Mouse (Mus musculus) kidney, postnatal 0 days (tissue): ENCODE measurements around the gene Wdr26. TPM values are rescaled to one million over a fixed set of nuclear protein-coding genes. Genes with fewer than 3 reads are reported as not detected.

Experiments used
- ATAC-seq: fragments of 200-750 bp; cut with Nextera tagmentation; replicated peaks from 2 replicates; pipeline ENCODE4 v1.8.0; 2017; ENCODE audit warnings: low read depth, moderate number of reproducible peaks, moderate TSS enrichment, moderate library complexity; ENCODE audit not compliant: low FRiP score
- DNase-seq: peaks from one replicate; pipeline ENCODE4 v3.0.0-alpha.2; 2016; ENCODE audit warnings: low spot score
- H3K27ac ChIP-seq: fragments of 300-500 bp; sonication (generic); 2 replicates; pipeline ENCODE4 v1.5.1; 2014; ENCODE audit warnings: mild to moderate bottlenecking
- H3K27me3 ChIP-seq: fragments of 300-500 bp; sonication (generic); 2 replicates; pipeline ENCODE4 v1.6.1; 2014; ENCODE audit warnings: low read length, mixed read lengths; ENCODE audit not compliant: insufficient read depth
- H3K36me3 ChIP-seq: fragments of 300-500 bp; sonication (generic); 2 replicates; pipeline ENCODE4 v1.6.1; 2014; ENCODE audit warnings: low read length, mixed read lengths; ENCODE audit not compliant: insufficient read depth
- H3K4me1 ChIP-seq: fragments of 300-500 bp; sonication (generic); replicated peaks from 2 replicates; pipeline ENCODE4 v1.6.1; 2014; ENCODE audit warnings: antibody characterized with exemption, low read length, mixed read lengths; ENCODE audit not compliant: insufficient read depth
- H3K4me2 ChIP-seq: fragments of 300-500 bp; sonication (generic); 2 replicates; pipeline ENCODE4 v1.6.1; 2014; ENCODE audit warnings: mild to moderate bottlenecking, low read length, moderate library complexity, mixed read lengths
- H3K4me3 ChIP-seq: fragments of 300-500 bp; sonication (generic); replicated peaks from 2 replicates; pipeline ENCODE4 v1.5.1; 2014; ENCODE audit warnings: low read depth, low read length
- H3K9ac ChIP-seq: fragments of 300-500 bp; sonication (generic); 2 replicates; pipeline ENCODE4 v1.6.1; 2014; ENCODE audit warnings: low read depth, low read length
- H3K9me3 ChIP-seq: fragments of 300-500 bp; sonication (generic); replicated peaks from 2 replicates; pipeline ENCODE4 v1.6.1; 2016; ENCODE audit warnings: low read length, inconsistent platforms, mixed read lengths
- CTCF ChIP-seq: IDR thresholded peaks from 2 replicates; pipeline ENCODE4 v1.5.1; 2016; ENCODE audit warnings: antibody characterized with exemption, low read depth, mild to moderate bottlenecking, moderate library complexity
- WGBS: fragments of 180-500 bp; shearing (Covaris S2); extraction: QIAGEN DNeasy Blood & Tissue Kit; methylation state at CpG from one replicate; pipeline ENCODE4 v1.1.7; 2014; 5-methylcytosine and 5-hydroxymethylcytosine counted together
- polyA plus RNA-seq: library from polyadenylated mRNA; unstranded; fragments of >200 nt; fragmentation: Nextera tagmentation; extraction: Ambion mirVana; gene quantifications from 2 replicates; pipeline ENCODE4 v1.2.1, GENCODE M21; 2015

Wdr26 gene
- polyA plus RNA-seq, 1 experiment from 2014 or later, result 40.4 TPM

GRCm38 (mm10) chr1:181241185-181241584 is 29.4 kb upstream of the Wdr26 start:
- Histone ChIP-seq H3K4me1 (no peaks in the 10 kb centered on the region), H3K9ac (no peak overlapping the region), H3K9me3 (no peaks in the 10 kb centered on the region), H3K4me3 (no peak overlapping the region), H3K27ac (no peak overlapping the region), H3K36me3 (no peaks in the 10 kb centered on the region), H3K27me3 (no peaks in the 10 kb centered on the region), H3K4me2 (no peak overlapping the region)
- ATAC-seq (no peak), DNase-seq (no peak)
- TF ChIP-seq CTCF, result no peak
- WGBS, result over 99% methylated on average over 3 of the region's 3 CpGs

GRCm38 (mm10) chr1:181237332-181237731 is 25.5 kb upstream of the Wdr26 start:
- Histone ChIP-seq H3K9ac (no peak overlapping the region), H3K27ac (no peak overlapping the region), H3K4me2 (no peak overlapping the region), H3K36me3 (no peaks in the 10 kb centered on the region), H3K4me3 (no peak overlapping the region), H3K9me3 (no peaks in the 10 kb centered on the region), H3K27me3 (no peaks in the 10 kb centered on the region), H3K4me1 (0 out of 2 replicates have a peak, but pooled peaks cover 3% of the 10 kb centered on the region)
- DNase-seq (no peak), ATAC-seq (no peak)
- WGBS, result 58% methylated on average over 5 of the region's 5 CpGs
- TF ChIP-seq CTCF, result no peak

GRCm38 (mm10) chr1:181234326-181235035 is 22.7 kb upstream of the Wdr26 start:
- no peaks in the 10 kb centered on the region for H3K9me3 ChIP-seq
- no peak overlapping the region for H3K9ac ChIP-seq
- 29% methylated on average over 8 of the region's 8 CpGs for WGBS
- no peaks in the 10 kb centered on the region for H3K36me3 ChIP-seq
- peak; percentile 42; the same call in 1 of the 2 replicates for TF ChIP-seq CTCF
- DNase-seq (peak; percentile 78), ATAC-seq (peak; percentile 54)
- H3K27me3 ChIP-seq, result no peaks in the 10 kb centered on the region
- H3K27ac ChIP-seq, result 0 out of 2 replicates have a peak overlapping the region, but pooled peaks have one; percentile 32
- H3K4me2 ChIP-seq, result peak overlapping the region; percentile 23; the same call in 1 of the 2 replicates
- H3K4me3 ChIP-seq, result no peak overlapping the region
- H3K4me1 ChIP-seq, result peaks cover 7% of the 10 kb centered on the region; the same call in 1 of the 2 replicates

GRCm38 (mm10) chr1:181233734-181234133 is 21.9 kb upstream of the Wdr26 start:
- no peak overlapping the region for H3K4me2 ChIP-seq
- H3K27ac ChIP-seq, result no peak overlapping the region
- no peak overlapping the region for H3K4me3 ChIP-seq
- no peak for ATAC-seq
- 90% methylated on average over 6 of the region's 6 CpGs for WGBS
- H3K9me3 ChIP-seq, result no peaks in the 10 kb centered on the region
- no peaks in the 10 kb centered on the region for H3K27me3 ChIP-seq
- no peak overlapping the region for H3K9ac ChIP-seq
- no peak for DNase-seq
- no peak for TF ChIP-seq CTCF
- peaks cover 7% of the 10 kb centered on the region; the same call in 1 of the 2 replicates for H3K4me1 ChIP-seq
- no peaks in the 10 kb centered on the region for H3K36me3 ChIP-seq

GRCm38 (mm10) chr1:181232307-181233027 is 20.7 kb upstream of the Wdr26 start:
- Histone ChIP-seq H3K4me3 (no peak overlapping the region), H3K9ac (no peak overlapping the region), H3K27me3 (no peaks in the 10 kb centered on the region), H3K4me1 (peaks cover 7% of the 10 kb centered on the region; the same call in 1 of the 2 replicates), H3K4me2 (no peak overlapping the region), H3K27ac (peak overlapping the region; percentile 38), H3K36me3 (no peaks in the 10 kb centered on the region), H3K9me3 (no peaks in the 10 kb centered on the region)
- peak; percentile 84 for ATAC-seq
- 19% methylated on average over 8 of the region's 8 CpGs for WGBS
- peak; percentile 94 for TF ChIP-seq CTCF
- peak; percentile 96 for DNase-seq

GRCm38 (mm10) chr1:181231821-181232220 is 20.0 kb upstream of the Wdr26 start:
- Histone ChIP-seq H3K27ac (peak overlapping the region; percentile 38; the same call in 1 of the 2 replicates), H3K36me3 (no peaks in the 10 kb centered on the region), H3K4me1 (peaks cover 7% of the 10 kb centered on the region; the same call in 1 of the 2 replicates), H3K9me3 (no peaks in the 10 kb centered on the region), H3K27me3 (no peaks in the 10 kb centered on the region), H3K4me2 (no peak overlapping the region), H3K9ac (no peak overlapping the region), H3K4me3 (no peak overlapping the region)
- DNase-seq, result peak; percentile 22
- TF ChIP-seq CTCF, result no peak
- 70% methylated on average over 9 of the region's 9 CpGs for WGBS
- no peak for ATAC-seq
